Comparison of ENCODE assay signal across 8 mouse cellular contexts in the genomic region with DNA sequence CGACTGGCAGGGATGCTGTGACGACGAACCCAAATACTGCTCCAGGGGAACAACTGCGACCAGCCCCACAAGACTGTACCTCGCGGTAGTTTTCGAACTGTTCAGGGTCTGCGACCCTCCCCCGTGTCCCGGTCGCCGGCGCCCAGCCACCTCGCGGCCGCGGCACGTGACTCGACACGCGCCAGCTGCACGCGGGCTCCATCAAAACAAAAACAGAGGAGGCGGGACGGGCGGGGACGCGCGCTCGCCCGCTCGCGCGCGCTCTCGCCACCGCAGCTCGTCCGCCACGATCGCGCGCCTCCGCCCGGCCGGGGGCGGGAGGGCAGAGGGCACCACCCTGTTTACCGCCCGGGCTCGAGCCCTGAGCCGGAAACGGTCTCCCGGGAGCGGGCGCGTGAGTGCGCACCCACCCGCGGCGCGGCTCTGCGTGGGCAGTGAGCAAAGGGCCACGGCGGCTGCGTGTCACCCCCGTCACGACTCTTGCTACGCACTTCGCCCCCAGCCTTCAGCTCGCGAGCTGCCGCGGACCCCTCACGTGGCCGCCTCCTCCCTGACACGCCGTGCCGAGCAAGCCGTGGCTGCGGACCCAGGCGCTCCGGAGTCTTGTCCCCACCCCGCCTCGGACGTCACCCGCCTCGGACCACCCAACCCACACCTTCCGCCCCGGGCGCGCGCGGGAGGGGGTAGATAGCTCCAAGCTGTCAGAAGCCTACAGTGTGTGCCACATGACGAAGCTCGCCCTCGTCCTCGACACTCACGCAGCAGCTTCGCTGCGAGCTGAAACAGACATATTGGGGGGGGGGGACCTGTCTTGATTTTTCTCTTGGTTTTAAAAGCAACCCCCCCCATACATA.
DNase-seq lines count a peak whose midpoint lies in the region; ATAC-seq and TF ChIP-seq lines count a peak whose summit lies in the region.

No protein-coding gene starts in this region.

- no peaks in the 10 kb centered on the region for H3K36me3 ChIP-seq in forebrain, embryonic 10.5 days (replicated peaks)
- no peaks in the 10 kb centered on the region for H3K36me3 ChIP-seq in heart, embryonic 14.5 days (ENCODE audit: control insufficient read depth, insufficient read depth, low read length)
- no peaks in the 10 kb centered on the region for H3K36me3 ChIP-seq in liver, embryonic 11.5 days (ENCODE audit: control insufficient read depth, insufficient read depth, low read length)
- H3K36me3 ChIP-seq in myocyte (ENCODE audit: control insufficient read depth, insufficient read depth) = no peaks in the 10 kb centered on the region

- no peak for TF ChIP-seq CTCF in bone marrow, adult 2 months (IDR thresholded peaks at IDR 0.05; ENCODE audit: control insufficient read depth, insufficient read depth, low read length)

- H3ac ChIP-seq in myocyte (ENCODE audit: control insufficient read depth, insufficient read length) = peak overlapping the region; percentile 33

- peak; percentile 50; the same call in 1 of the 2 replicates for TF ChIP-seq POLR2A in bone marrow, adult 2 months (IDR thresholded peaks at IDR 0.05; ENCODE audit: borderline replicate concordance, control insufficient read depth, low read depth, low read length)
- peak; percentile 65 for TF ChIP-seq POLR2A in myocyte (IDR thresholded peaks at IDR 0.05; ENCODE audit: insufficient read length, low read depth)

- peak; percentile 91 for DNase-seq in 416B (ENCODE audit: low read depth)
- peak; percentile 52 for DNase-seq in forebrain, embryonic 10.5 days (ENCODE audit: extremely low spot score, low spot score)
- DNase-seq in kidney, postnatal 10 days = peak; percentile 88
- DNase-seq in liver, embryonic 11.5 days (ENCODE audit: low spot score) = peak; percentile 71
- DNase-seq in spleen, postnatal 36 days (ENCODE audit: low spot score in 2 of 2) = peak; percentile 93

- H3K27me3 ChIP-seq in forebrain, embryonic 10.5 days (ENCODE audit: poor library complexity, severe bottlenecking) = peaks cover 77% of the 10 kb centered on the region
- H3K27me3 ChIP-seq in heart, embryonic 14.5 days (ENCODE audit: control insufficient read depth, insufficient read depth, low read length) = peaks cover 32% of the 10 kb centered on the region
- H3K27me3 ChIP-seq in liver, embryonic 11.5 days (replicated peaks; ENCODE audit: control insufficient read depth, insufficient read depth, low read length) = peaks cover 61% of the 10 kb centered on the region
- no peaks in the 10 kb centered on the region for H3K27me3 ChIP-seq in myocyte (ENCODE audit: control insufficient read depth, insufficient read depth, insufficient read length)

- H3K4me1 ChIP-seq in bone marrow, adult 2 months (ENCODE audit: control insufficient read depth, insufficient read depth, low read length) = no peaks in the 10 kb centered on the region; the same call in none of the 2 replicates
- peaks cover 50% of the 10 kb centered on the region for H3K4me1 ChIP-seq in forebrain, embryonic 10.5 days
- H3K4me1 ChIP-seq in heart, embryonic 14.5 days (ENCODE audit: control insufficient read depth in 2 of 2, insufficient read depth in 2 of 2, low read length in 2 of 2) = peaks cover 5 to 15% of the 10 kb centered on the region in 2 experiments; a peak in 3 of 4 replicates
- H3K4me1 ChIP-seq in liver, embryonic 11.5 days (replicated peaks; ENCODE audit: control insufficient read depth, insufficient read depth, low read length) = peaks cover 18% of the 10 kb centered on the region

- peak overlapping the region; percentile 70 for H3K9ac ChIP-seq in heart, embryonic 14.5 days (ENCODE audit: low read length)
- H3K9ac ChIP-seq in liver, embryonic 11.5 days (ENCODE audit: low read depth, low read length) = peak overlapping the region; percentile 59

- peak overlapping the region; percentile 75 for H3K4me3 ChIP-seq in bone marrow, adult 2 months (replicated peaks; ENCODE audit: control insufficient read depth, low read depth, low read length)
- H3K4me3 ChIP-seq in forebrain, embryonic 10.5 days = peak overlapping the region; percentile 78
- H3K4me3 ChIP-seq in heart, embryonic 14.5 days (ENCODE audit: control insufficient read depth in 1 of 2, insufficient read depth in 1 of 2, low read depth in 1 of 2, low read length in 2 of 2) = peak overlapping the region; percentile 71 to 76
- peak overlapping the region; percentile 75 for H3K4me3 ChIP-seq in liver, embryonic 11.5 days (ENCODE audit: low read depth, low read length)
- peak overlapping the region; percentile 84 for H3K4me3 ChIP-seq in myocyte

- peak; percentile 69 for ATAC-seq in heart, embryonic 14.5 days (ENCODE audit: insufficient number of reproducible peaks, insufficient read depth, low FRiP score, low read depth)
- ATAC-seq in liver, embryonic 11.5 days (replicated peaks; ENCODE audit: low FRiP score) = peak; percentile 64

- H3K27ac ChIP-seq in bone marrow, adult 2 months (ENCODE audit: control insufficient read depth, insufficient read depth, low read depth, low read length, poor library complexity) = peak overlapping the region; percentile 90
- peak overlapping the region; percentile 72 for H3K27ac ChIP-seq in forebrain, embryonic 10.5 days
- H3K27ac ChIP-seq in heart, embryonic 14.5 days (replicated peaks in 1 of 2; ENCODE audit: control insufficient read depth in 1 of 2, insufficient read depth in 1 of 2, low read depth in 2 of 2, low read length in 2 of 2) = no peak overlapping the region
- H3K27ac ChIP-seq in liver, embryonic 11.5 days (ENCODE audit: low read depth, low read length) = no peak overlapping the region

- H3K4me2 ChIP-seq in heart, embryonic 14.5 days (ENCODE audit: low read length) = peak overlapping the region; percentile 99
- H3K4me2 ChIP-seq in liver, embryonic 11.5 days = peak overlapping the region; percentile 100
- H3K4me2 ChIP-seq in myocyte (ENCODE audit: low read depth) = peak overlapping the region; percentile 100

- no peaks in the 10 kb centered on the region for H3K9me3 ChIP-seq in forebrain, embryonic 10.5 days
- H3K9me3 ChIP-seq in heart, embryonic 14.5 days (ENCODE audit: control insufficient read depth, low read length) = no peaks in the 10 kb centered on the region
- no peaks in the 10 kb centered on the region for H3K9me3 ChIP-seq in liver, embryonic 11.5 days (ENCODE audit: control insufficient read depth, low read length)

- peaks cover 10% of the 10 kb centered on the region for H3K79me2 ChIP-seq in myocyte (ENCODE audit: control insufficient read depth, insufficient read depth)

- WGBS in bone marrow, adult 2 months = under 1% methylated on average over 100 of the region's 100 CpGs
- WGBS in forebrain, embryonic 10.5 days = under 1% methylated on average over 100 of the region's 100 CpGs
- under 1% methylated on average over 91 of the region's 100 CpGs for WGBS in heart, embryonic 14.5 days
- 1% methylated on average over 99 of the region's 100 CpGs for WGBS in liver, embryonic 11.5 days

TF ChIP-seq in myocyte, 11 proteins besides CTCF, POLR2A, EP300 and RAD21:
- TF ChIP-seq POLR2AphosphoS2 (IDR thresholded peaks at IDR 0.05; ENCODE audit: insufficient read length, low read depth) (peak; percentile 85), MYOG (IDR thresholded peaks at IDR 0.05; ENCODE audit: control insufficient read depth in 1 of 3, insufficient read depth in 1 of 3, insufficient read length in 2 of 3, low read depth in 2 of 3) (peak in 1 of 3 experiments; percentile 31), USF1 (IDR thresholded peaks at IDR 0.05; ENCODE audit: low read depth) (peak; percentile 75), MYOD1 (IDR thresholded peaks at IDR 0.05; ENCODE audit: control insufficient read depth in 1 of 3, insufficient read length in 2 of 3, low read depth in 2 of 3) (peak in 1 of 3 experiments; percentile 22), CEBPB (IDR thresholded peaks at IDR 0.05; ENCODE audit: insufficient read depth, poor library complexity, severe bottlenecking) (no peak)

Comparison
In these comparisons a context has a peak if more than half of its experiments do, and no peak if none do; other contexts are left out.
1. H3K27ac ChIP-seq: peak in bone marrow, adult 2 months (single experiment) and forebrain, embryonic 10.5 days (single experiment); none in heart, embryonic 14.5 days (0 of 2) and liver, embryonic 11.5 days (single experiment).
2. Peak in every context shown above with its lines, with median percentiles within 50 percentile points of each other: DNase-seq, H3K4me3 ChIP-seq and H3K4me2 ChIP-seq.